Mouse (Mus musculus): ENCODE measurements around the gene Gtf2e1. TPM values are rescaled to one million over a fixed set of nuclear protein-coding genes. Genes with fewer than 3 reads are reported as not detected.

Gtf2e1 gene
- polyA plus RNA-seq, 1 experiment from 2014 or later: 24.6 TPM

GRCm38 (mm10) chr16:37486826-37487612 lies 52.6 kb downstream of the Gtf2e1 start:
- Histone ChIP-seq H3K27me3 (replicated peaks; ENCODE audit: control insufficient read depth, insufficient read depth, low read length) (no peaks in the 10 kb centered on the region), H3K9ac (ENCODE audit: low read length) (no peak overlapping the region), H3K4me1 (replicated peaks; ENCODE audit: control insufficient read depth, insufficient read depth, low read length) (no peaks in the 10 kb centered on the region; the same call in 1 of the 2 replicates), H3K27ac (ENCODE audit: low read depth) (no peak overlapping the region), H3K9me3 (ENCODE audit: control insufficient read depth, low read length) (no peaks in the 10 kb centered on the region), H3K4me2 (ENCODE audit: low read length) (no peak overlapping the region), H3K36me3 (ENCODE audit: control insufficient read depth, insufficient read depth, low read length) (no peaks in the 10 kb centered on the region), H3K4me3 (ENCODE audit: low read depth, low read length) (no peak overlapping the region)
- no peak for ATAC-seq (replicated peaks; ENCODE audit: low FRiP score, low TSS enrichment, low read depth)
- 92% methylated on average over 3 of the region's 3 CpGs for WGBS
- DNase-seq (ENCODE audit: low spot score): no peak

- Histone ChIP-seq H3K36me3 (ENCODE audit: control insufficient read depth, insufficient read depth, low read length) (no peaks in the 10 kb centered on the region), H3K4me1 (replicated peaks; ENCODE audit: control insufficient read depth, insufficient read depth, low read length) (no peaks in the 10 kb centered on the region), H3K4me3 (ENCODE audit: low read depth, low read length) (no peak overlapping the region), H3K4me2 (ENCODE audit: low read length) (no peak overlapping the region), H3K9me3 (ENCODE audit: control insufficient read depth, low read length) (no peaks in the 10 kb centered on the region), H3K27me3 (replicated peaks; ENCODE audit: control insufficient read depth, insufficient read depth, low read length) (no peaks in the 10 kb centered on the region), H3K27ac (ENCODE audit: low read depth) (no peak overlapping the region), H3K9ac (ENCODE audit: low read length) (no peak overlapping the region)
- no peak for ATAC-seq (replicated peaks; ENCODE audit: low FRiP score, low TSS enrichment, low read depth)
- DNase-seq (ENCODE audit: low spot score): no peak
- WGBS: 89% methylated on average over 10 of the region's 10 CpGs
Observed at GRCm38 (mm10) chr16:37478311-37479291, 61.0 kb downstream of the Gtf2e1 start.

GRCm38 (mm10) chr16:37472620-37473312 lies 66.8 kb downstream of the Gtf2e1 start:
- Histone ChIP-seq H3K9ac (ENCODE audit: low read length) (no peak overlapping the region), H3K4me2 (ENCODE audit: low read length) (no peak overlapping the region), H3K36me3 (ENCODE audit: control insufficient read depth, insufficient read depth, low read length) (no peaks in the 10 kb centered on the region), H3K4me1 (replicated peaks; ENCODE audit: control insufficient read depth, insufficient read depth, low read length) (no peaks in the 10 kb centered on the region), H3K4me3 (ENCODE audit: low read depth, low read length) (no peak overlapping the region), H3K9me3 (ENCODE audit: control insufficient read depth, low read length) (no peaks in the 10 kb centered on the region), H3K27me3 (replicated peaks; ENCODE audit: control insufficient read depth, insufficient read depth, low read length) (no peaks in the 10 kb centered on the region), H3K27ac (ENCODE audit: low read depth) (no peak overlapping the region)
- DNase-seq (ENCODE audit: low spot score) (no peak), ATAC-seq (replicated peaks; ENCODE audit: low FRiP score, low TSS enrichment, low read depth) (no peak)
- 54% methylated on average over 5 of the region's 5 CpGs for WGBS

DNA sequence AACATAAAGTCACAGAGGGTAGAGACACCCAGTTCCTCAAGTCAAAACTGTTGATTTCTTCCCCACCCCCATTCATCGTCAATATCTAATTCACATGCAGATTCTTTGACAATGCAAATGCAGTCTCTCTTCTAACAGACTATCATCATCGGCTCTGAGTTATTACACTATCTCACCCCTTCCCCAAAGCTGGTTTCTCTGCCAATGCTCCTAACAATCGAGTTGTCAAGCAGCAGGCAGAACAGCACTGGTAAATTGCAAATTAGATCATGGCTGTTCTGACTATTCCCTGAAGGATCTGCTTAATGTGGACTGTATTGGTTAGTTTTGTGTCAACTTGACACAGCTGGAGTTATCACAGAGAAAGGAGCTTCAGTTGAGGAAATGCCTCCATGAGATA lies 70.0 kb downstream of the Gtf2e1 start:
- H3K4me3 ChIP-seq (ENCODE audit: low read depth, low read length): no peak overlapping the region
- H3K27me3 ChIP-seq (replicated peaks; ENCODE audit: control insufficient read depth, insufficient read depth, low read length): no peaks in the 10 kb centered on the region
- no peaks in the 10 kb centered on the region for H3K36me3 ChIP-seq (ENCODE audit: control insufficient read depth, insufficient read depth, low read length)
- H3K4me1 ChIP-seq (replicated peaks; ENCODE audit: control insufficient read depth, insufficient read depth, low read length): no peaks in the 10 kb centered on the region
- H3K4me2 ChIP-seq (ENCODE audit: low read length): no peak overlapping the region
- H3K9me3 ChIP-seq (ENCODE audit: control insufficient read depth, low read length): no peaks in the 10 kb centered on the region
- DNase-seq (ENCODE audit: low spot score): no peak
- 74% methylated on average over 3 of the region's 3 CpGs for WGBS
- no peak overlapping the region for H3K9ac ChIP-seq (ENCODE audit: low read length)
- no peak overlapping the region for H3K27ac ChIP-seq (ENCODE audit: low read depth)
- no peak for ATAC-seq (replicated peaks; ENCODE audit: low FRiP score, low TSS enrichment, low read depth)

DNA sequence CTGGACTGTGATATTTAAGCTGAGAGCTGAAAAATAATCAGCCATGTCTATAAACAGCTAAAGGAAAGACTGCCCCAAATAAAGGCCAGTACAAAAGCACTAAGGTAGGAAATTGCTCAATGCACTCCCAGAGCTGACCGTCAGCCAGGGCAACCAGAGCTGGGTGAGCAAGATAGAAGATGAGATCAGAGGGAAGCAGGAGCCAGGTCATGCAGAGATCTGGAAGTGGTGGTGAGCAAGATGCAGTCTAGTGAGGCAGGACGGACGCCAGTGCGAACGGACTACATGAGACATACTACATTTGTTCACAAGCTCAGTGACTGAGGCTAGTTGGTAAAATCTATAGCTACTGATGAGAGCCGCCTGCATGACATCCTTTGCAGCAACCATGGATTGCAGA lies 75.6 kb downstream of the Gtf2e1 start:
- no peak overlapping the region for H3K4me3 ChIP-seq (ENCODE audit: low read depth, low read length)
- no peak for ATAC-seq (replicated peaks; ENCODE audit: low FRiP score, low TSS enrichment, low read depth)
- WGBS: 87% methylated on average over 6 of the region's 6 CpGs
- H3K9me3 ChIP-seq (ENCODE audit: control insufficient read depth, low read length): no peaks in the 10 kb centered on the region
- H3K27ac ChIP-seq (ENCODE audit: low read depth): no peak overlapping the region
- H3K36me3 ChIP-seq (ENCODE audit: control insufficient read depth, insufficient read depth, low read length): no peaks in the 10 kb centered on the region
- H3K9ac ChIP-seq (ENCODE audit: low read length): no peak overlapping the region
- no peaks in the 10 kb centered on the region for H3K27me3 ChIP-seq (replicated peaks; ENCODE audit: control insufficient read depth, insufficient read depth, low read length)
- H3K4me2 ChIP-seq (ENCODE audit: low read length): no peak overlapping the region
- H3K4me1 ChIP-seq (replicated peaks; ENCODE audit: control insufficient read depth, insufficient read depth, low read length): no peaks in the 10 kb centered on the region
- no peak for DNase-seq (ENCODE audit: low spot score)

DNA sequence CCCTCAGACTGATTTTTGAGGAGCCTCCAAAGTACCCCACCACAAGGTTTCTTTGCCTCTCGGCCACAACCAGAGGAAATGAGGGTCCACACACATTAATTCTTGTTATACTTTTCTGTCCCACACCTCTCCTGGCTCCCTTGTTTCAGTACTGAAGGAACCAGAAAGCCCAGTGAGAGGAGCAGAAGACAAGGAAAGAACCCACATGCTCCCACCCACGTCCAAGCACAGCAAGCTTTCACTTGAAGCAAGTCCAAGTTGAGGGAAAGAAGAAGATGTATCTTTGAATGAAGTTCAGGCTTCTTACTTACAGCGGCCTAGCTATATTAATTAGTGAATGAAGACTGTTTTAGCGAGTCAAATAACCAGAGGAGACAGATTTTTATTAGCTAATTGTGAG lies 76.7 kb downstream of the Gtf2e1 start:
- no peaks in the 10 kb centered on the region for H3K4me1 ChIP-seq (replicated peaks; ENCODE audit: control insufficient read depth, insufficient read depth, low read length)
- H3K9ac ChIP-seq (ENCODE audit: low read length): no peak overlapping the region
- no peaks in the 10 kb centered on the region for H3K9me3 ChIP-seq (ENCODE audit: control insufficient read depth, low read length)
- no peak overlapping the region for H3K4me2 ChIP-seq (ENCODE audit: low read length)
- no peaks in the 10 kb centered on the region for H3K27me3 ChIP-seq (replicated peaks; ENCODE audit: control insufficient read depth, insufficient read depth, low read length)
- no peak overlapping the region for H3K27ac ChIP-seq (ENCODE audit: low read depth)
- no peak for DNase-seq (ENCODE audit: low spot score)
- no peaks in the 10 kb centered on the region for H3K36me3 ChIP-seq (ENCODE audit: control insufficient read depth, insufficient read depth, low read length)
- H3K4me3 ChIP-seq (ENCODE audit: low read depth, low read length): no peak overlapping the region
- WGBS: 79% methylated on average over 4 of the region's 4 CpGs
- ATAC-seq (replicated peaks; ENCODE audit: low FRiP score, low TSS enrichment, low read depth): no peak

DNA sequence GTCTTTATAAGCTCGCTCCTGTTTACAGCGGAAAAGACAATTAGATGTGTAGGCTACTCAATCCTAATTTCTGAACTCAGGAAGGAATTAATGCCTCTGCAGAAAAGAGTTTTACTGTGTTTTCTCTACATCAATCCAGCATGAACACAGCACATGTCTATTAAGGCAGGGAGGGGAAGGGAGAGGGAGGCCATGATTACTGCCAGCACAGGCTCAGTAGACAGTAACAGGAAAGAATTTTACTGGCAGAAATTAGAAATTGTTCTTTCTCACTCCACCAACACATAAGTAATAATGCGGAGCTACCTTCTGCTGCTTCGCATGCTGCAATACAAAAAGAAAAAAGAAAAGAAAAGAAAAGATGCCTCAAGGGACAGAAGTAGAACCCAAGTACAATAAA lies 78.0 kb downstream of the Gtf2e1 start:
- no peak overlapping the region for H3K9ac ChIP-seq (ENCODE audit: low read length)
- ATAC-seq (replicated peaks; ENCODE audit: low FRiP score, low TSS enrichment, low read depth): no peak
- WGBS: 92% methylated on average over 4 of the region's 4 CpGs

More for the DNA sequence above, 78.0 kb downstream of the Gtf2e1 start:
- H3K36me3 ChIP-seq (ENCODE audit: control insufficient read depth, insufficient read depth, low read length): no peaks in the 10 kb centered on the region
- H3K27ac ChIP-seq (ENCODE audit: low read depth): no peak overlapping the region
- no peaks in the 10 kb centered on the region for H3K9me3 ChIP-seq (ENCODE audit: control insufficient read depth, low read length)
- DNase-seq (ENCODE audit: low spot score): no peak
- no peak overlapping the region for H3K4me2 ChIP-seq (ENCODE audit: low read length)
- H3K4me3 ChIP-seq (ENCODE audit: low read depth, low read length): no peak overlapping the region
- H3K27me3 ChIP-seq (replicated peaks; ENCODE audit: control insufficient read depth, insufficient read depth, low read length): no peaks in the 10 kb centered on the region
- no peaks in the 10 kb centered on the region for H3K4me1 ChIP-seq (replicated peaks; ENCODE audit: control insufficient read depth, insufficient read depth, low read length)

Measured in intestine, embryonic 14.5 days (tissue).